Mouse (Mus musculus) kidney, postnatal 14 days (tissue): ENCODE measurements around the gene Eif4e2.

ENCODE experiments used
- DNase-seq: peaks from one replicate; pipeline ENCODE4 v3.0.0; 2022; ENCODE audit warnings: mixed read lengths

Eif4e2 gene

DNA sequence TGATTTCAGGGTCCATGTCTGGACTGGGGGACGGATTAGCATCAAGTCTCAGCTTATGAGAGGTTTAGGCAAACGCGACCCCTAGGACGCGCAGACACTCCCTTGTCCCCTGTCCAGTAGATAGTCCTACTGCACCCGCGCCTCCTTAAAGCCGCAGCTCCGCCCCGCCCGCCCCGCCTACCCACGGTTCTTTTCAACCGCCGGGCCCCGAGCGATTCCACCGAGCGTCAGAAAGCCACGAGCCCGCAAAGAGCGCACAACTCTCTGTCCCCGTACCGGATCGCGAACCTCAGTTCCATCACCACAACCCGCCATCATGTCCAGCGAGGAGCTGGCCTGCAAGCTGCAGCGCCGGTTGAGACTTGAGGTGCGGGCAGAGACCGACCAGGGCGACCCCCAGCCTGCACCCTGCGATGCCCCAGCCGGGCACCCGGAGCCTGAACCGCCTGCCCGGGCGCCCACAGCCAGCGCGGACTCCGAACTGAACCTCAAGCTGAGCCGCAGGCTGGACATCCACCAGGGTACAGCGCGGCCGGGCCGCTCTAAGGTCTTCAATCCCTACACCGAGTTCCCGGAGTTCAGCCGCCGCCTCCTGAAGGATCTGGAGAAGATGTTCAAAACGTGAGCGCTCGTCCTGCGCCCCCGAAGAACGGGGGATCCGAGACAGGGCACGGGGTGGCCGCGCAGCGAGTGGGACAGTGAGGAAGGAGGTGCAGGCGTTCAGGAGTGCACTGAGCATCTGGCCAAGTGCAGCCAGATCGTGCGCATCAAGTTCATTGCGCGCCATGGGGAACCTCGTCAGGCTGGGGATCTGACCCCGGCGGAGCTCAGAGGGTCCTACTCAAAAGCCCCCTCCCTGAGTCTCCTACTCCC is 50.7 kb downstream of the Eif4e2 start, which contains the start of gene Efhd1:
Efhd1 (plus strand) TSS at position 230 of the 873 bp plus-strand sequence.
- DNase-seq, result peak; percentile 73

DNA sequence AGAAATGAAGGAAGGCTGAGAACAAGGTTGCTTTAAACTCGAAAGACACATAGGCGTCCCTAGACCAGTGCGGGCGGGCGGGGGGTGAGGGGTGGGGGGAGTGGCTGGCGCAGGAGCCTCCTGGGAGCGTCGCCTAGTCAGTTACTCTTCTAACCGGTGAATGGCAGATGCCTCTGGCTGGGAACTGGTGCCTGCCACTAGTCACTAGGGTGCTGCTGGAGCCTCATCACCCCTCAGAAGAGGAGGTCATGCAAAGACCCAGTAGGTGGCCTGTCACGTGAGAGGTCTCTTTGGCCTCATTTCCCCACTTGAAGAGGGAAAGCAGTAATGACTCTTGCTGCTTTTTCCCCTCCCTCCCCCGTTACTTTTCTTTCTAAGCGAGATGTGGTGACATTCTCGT is 51.5 kb downstream of the Eif4e2 start:
- no peak for DNase-seq

DNA sequence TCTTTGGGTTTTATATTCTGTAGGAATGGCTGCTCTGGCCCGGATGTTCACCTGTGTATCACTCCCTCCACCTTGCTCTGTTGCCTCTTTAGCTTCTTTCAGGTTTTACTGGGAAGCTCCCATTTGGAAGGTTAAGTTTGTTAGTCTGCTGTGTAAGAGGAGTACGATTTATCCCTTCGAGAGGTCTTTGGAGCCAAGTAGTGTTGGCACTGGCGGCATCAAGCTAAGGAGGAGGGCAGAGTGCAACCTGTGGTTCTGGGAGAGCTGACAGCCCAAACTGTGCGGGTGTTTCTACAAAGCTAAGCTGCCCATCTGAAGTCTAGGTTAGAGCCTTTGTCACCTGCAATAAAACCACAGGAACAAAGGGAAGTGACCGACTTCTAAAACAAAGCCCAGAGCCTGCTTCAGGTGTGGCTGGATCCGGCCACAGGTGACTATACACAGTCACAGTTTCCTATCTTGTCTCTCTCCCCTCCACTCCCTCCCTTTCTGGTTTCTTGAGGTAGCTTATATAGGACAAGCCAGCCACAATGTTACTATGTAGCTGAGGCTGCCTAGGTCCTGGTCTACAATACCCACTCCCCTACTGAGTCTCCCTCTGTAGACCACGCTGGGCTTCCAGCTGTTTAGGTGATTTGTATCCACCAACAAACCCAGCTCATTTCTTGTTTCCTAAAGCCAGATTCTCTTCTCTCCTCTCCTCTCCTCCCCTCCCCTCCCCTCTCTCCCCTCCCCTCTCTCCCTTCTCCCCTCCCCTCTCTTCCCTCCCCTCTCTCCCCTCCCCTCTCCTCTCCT is 52.8 kb downstream of the Eif4e2 start:
- no peak for DNase-seq

DNA sequence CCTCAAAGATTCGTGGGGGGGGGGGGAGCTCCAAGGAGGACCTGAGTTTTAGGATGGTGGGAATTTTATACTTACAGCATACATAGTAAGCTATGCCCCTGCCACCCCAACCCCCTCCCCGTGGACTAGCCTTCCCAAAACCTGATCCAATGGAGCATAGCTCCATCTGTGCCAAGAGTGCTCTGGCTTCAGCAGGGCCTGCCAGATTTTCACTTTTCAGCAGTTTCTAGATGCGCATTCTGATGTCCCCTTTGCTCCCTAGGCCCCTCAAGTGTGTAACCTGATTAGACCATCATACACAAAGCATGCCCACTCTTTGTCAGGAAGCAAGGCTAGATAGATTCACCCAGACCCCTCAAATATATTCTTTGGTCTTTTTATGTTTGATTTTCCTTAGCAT is 56.5 kb downstream of the Eif4e2 start:
- no peak for DNase-seq

DNA sequence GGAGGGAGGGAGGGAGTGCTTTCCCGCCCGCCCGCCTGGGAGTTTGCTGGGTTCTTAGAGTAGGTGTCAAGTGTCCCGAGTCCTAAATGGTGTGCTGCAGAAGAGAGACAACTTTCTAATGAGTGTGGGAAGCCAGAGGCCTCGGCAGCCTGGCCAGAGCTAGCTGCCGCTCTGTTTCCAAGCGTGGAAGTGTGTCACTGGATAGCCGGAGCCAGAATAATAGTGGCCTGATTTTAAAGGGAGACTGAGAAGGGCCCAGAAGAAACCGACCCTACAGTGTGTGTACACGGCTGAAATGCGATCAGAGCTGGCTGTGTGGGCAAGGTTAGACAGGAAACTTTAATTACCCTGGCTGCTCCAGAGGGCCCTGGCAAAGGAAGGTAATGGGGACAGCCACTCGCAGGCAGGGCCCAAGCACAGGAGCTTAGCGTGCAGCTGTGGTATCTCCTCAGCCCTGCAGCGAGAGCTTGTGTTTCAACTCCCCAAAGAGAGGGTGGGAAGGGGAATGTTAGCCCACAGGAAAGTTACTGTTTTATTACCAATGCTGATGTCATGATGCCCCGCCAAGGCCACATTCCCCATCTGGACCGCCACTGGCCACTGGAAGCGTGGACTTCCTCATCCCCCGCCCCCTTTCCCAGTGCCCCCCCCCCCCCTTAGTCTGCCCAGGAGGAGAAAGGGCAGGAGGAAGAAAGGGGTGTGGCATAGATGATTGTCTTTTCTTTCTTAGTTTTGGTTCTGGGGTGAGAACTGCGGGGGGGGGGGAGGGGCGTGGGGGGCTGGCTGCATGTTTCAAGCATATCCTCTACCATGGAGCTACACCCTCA is 57.1 kb downstream of the Eif4e2 start:
- no peak for DNase-seq

DNA sequence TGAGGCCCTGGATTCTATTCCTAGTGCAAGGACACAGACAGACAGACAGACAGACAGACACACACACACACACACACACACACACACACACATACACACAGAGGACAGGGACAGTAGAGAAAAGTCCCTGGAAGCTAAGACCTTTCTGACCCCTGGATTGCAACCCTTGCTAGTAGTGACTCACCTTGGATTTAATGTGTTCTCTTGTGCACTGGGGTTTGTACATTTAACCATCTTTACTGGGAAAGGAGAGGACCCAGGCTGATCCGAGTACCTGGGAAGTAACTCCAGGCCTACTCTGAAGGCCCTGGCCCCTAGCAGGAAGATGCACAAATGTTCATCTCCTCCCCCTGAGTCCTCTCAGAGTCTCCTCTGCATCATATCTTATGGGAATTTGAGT is 57.9 kb downstream of the Eif4e2 start:
- DNase-seq, result no peak

DNA sequence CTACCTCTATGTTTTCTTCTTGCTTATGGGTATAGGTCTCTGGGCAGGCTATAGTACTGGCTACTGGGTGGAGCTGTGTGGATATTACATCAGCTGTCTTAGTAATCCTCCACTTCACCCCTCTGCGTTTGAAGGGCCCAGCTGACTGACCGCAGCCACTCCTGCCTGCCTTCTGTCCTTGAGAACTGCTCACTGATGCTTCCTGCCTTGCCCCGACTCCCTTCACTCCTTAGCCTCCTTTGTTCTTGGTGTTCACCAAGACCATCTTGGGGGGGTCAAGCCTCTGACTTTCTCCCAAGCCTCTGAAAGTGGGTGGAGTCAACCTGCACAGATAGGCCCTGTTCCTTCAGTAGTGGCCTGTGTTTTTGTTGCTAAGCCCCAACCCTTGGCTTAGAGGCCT is 58.7 kb downstream of the Eif4e2 start:
- no peak for DNase-seq

DNA sequence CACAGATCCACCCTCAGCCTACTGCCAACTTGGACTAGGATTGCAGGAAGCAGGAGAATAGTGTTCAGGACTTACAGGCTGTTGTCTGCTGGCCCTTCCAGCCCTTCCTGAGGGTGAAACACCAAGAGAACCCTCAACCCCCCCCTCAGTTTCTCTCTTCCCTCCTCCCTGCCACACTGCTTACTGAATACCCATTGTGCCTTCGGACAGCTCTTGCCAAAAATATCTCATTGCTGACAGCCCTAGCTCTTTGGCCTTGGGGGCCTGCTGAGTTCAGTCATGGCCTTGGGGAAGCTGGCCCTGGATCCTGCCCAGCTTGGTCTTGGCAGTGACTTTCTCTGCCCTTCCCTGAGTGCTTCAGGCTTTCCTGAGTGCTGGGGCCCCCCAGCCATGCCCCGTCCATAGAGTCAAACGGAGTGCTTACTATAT is 59.8 kb downstream of the Eif4e2 start:
- no peak for DNase-seq

DNA sequence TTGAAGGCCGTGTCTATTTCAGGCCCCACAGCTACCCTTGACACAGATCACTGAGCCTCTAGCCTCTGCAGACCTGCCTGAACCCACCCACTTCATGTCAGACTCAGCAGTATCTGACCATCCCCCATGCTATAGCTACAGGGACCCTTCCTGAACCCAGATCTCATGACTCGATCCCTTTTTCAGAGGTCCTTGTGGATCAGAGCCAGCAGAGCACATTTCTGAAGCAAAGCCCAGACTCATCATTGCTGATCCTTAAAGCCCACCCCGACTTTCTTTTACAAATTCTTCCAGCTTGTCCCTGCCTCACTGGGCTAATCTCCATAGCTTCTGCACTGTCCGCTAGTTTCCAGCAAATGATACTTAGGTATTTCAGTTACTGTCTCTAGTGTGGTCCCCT is 60.4 kb downstream of the Eif4e2 start:
- no peak for DNase-seq

DNA sequence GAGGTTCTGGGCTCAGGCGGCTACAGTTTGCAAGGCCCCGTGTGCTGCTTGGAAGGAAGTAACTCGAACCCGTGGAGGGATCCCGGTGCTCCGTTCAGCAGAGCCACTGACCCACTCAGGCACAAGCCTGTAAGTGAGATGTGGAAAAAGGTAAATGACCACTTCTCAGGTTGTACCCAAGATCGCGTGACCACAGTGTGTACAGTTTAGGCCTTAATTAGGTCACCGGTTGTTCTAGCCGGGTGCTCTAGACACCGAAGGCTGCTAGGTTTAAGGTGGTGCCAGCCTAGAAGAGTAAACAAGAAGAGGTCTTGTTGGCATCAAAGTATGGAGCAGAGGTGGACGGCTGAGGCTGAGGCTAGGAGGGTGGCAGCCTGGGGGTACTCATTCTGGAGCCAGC is 61.4 kb downstream of the Eif4e2 start:
- peak; percentile 54 for DNase-seq

DNA sequence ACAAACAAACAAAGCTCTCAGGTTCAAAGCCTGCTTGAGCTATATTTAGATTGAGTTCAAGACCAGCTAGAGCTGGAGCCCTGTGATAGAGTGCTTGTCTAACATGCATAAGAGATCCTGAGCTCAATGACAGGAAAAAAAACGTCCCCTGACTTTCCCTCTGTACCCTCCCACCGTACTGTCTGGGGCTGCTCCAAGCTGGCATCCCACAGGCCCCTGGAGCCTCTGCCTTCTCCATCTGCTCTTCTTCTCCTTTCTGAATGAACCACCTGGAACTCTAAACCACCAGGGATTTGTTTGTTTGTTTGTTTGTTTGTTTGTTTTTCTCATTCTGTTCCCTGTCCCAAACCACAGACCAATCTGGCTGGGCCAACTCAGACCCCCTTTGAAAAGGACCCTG is 62.3 kb downstream of the Eif4e2 start:
- no peak for DNase-seq

DNA sequence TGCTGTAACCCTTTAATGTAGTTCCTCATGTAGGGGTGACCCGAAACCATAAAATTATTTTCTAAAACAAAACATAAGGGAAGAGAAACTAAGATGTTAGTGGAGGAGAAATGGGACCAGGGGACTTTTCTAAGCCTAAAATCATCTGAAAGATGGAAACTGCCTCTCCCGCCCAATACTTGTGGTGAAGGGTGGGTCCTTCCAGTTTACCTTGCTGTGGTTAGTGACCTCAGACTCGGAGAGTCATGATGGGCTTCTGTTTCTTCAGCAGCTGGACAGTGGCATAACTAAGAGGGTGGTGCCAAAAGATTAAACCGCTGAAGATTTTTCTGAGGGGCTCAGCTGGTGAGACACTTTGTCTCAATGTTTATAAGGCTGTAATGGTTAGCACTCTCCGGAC is 66.6 kb downstream of the Eif4e2 start:
- DNase-seq, result no peak

DNA sequence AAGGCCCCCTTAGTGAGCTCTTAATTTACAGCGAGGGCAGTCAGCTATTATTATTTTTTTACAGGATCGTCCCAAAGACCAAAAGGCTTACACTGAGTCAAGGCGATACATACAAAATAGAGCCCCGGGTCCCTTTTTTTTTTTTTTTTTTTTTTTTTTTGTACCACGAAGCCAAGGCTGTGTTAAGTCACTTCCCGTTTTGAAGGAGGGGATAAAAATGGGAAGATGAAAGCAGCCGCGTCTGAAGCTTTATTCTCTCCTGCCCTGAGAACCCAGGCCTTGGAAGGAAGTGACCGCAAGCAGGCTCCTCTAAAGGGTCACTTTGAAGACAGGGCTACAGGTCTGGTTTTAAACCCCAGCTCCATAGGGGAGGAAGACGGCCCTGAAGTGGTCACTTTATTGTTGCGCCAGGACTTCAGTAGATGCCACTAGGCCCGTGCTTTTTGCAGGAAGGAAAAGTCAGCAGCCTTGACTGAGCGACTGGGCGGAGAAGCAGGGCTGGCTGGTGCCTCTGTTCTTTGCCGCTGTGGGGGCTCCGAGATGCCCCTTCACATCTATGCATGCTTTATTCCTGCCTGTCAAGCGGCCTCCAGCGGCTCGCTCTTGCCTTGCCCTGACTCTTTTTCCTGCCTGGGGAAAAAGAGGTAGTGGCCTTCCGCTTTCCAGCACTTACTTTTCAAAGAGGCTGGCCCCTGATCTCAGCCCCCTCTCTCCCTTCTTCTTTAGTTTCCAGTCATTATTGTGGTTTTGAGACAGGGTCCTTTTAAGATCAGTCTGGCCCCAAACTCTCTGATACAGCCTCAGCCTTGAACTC is 68.1 kb downstream of the Eif4e2 start:
- DNase-seq, result no peak

DNA sequence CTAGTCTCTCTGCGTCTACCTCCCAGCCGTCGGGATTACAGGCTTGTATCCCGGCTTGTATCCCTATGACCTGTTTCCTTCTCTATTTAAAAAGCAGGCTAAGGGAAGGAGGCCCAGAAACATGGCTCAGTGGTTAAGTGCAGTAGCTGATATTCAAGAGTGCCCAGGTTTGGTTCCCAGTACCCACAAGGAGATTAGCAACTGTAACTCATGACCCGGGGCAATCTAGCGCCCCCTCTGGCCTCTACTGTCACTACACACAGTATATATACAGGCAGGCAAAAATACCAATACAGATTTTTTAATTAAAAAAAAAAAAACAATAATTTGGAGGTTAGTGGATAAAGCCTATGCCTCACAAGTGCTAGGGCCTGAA is 68.7 kb downstream of the Eif4e2 start:
- no peak for DNase-seq

DNA sequence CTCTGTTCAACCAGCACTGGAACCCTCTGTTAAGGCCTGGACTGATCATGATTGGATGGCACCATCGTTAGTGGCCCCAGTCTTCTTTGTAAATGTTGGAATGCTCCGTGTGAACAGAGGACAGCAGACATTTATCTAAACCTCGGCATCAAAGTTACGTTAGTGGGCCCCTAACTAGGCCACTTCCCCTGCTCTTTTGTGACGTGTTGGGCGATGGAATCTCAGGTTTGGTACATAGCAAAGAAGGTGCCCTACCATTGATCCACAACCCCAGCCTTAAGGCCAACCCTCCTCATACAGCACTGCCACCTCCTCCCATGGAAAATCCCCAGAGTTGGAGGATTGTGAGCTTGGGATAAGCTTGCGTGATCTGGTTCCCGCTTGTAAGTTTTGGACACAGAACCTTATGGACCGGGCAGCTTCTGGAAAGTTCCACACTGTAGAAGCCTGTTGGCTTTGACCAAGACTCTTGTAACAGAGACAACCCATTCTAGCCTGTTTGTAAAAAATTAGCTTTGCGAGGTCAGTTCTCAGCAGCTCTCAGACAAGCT is 69.8 kb downstream of the Eif4e2 start:
- no peak for DNase-seq

DNA sequence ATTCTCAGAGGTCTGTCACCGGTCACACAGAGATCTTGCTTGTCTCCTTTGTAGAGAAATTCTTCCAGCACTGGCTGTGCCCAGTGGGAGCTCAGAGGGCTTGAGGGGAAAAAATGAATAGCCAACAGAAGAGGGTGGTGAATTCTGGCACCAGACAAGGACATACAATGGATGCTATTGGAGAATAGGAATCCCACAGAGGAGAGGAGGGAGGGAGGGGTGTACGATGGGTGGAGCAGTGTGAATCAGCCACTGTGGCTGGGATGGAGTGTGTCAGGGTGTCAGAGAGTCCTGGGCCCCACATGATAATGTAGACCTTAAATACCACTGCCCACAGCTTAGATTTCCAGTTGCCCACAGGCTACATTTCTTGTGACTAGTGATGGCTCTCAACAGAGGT is 73.4 kb downstream of the Eif4e2 start:
- no peak for DNase-seq
